Mouse (Mus musculus): ENCODE data around the gene Il22. TPM values are rescaled to one million over a fixed set of nuclear protein-coding genes. Genes with fewer than 3 reads are reported as not detected.
"Not testable (repeated sequence)": the region's sequence is repeated elsewhere in the genome, so short reads cannot be mapped to it uniquely, and the experiment has no call there.

The Il22 gene
- total and polyA plus RNA-seq, 3 experiments, result not detected

- intact Hi-C loops (cut with DNase I), result no loop called here
- no peak for TF ChIP-seq CTCF (IDR thresholded peaks at IDR 0.05)
- no peak for TF ChIP-seq EP300 (IDR thresholded peaks at IDR 0.05; ENCODE audit: insufficient read depth, low read depth, low read length)
- no peak for TF ChIP-seq POLR2A (IDR thresholded peaks at IDR 0.05; ENCODE audit: insufficient read depth, low read depth, low read length)
- Histone ChIP-seq H3K79me2 (replicated peaks; ENCODE audit: control insufficient read depth, insufficient read depth, low read length) (no peaks in the 10 kb centered on the region), H3K36me3 (ENCODE audit: control insufficient read depth, insufficient read depth, low read length) (no peaks in the 10 kb centered on the region), H3K27me3 (ENCODE audit: control insufficient read depth, insufficient read depth, low read length) (no peaks in the 10 kb centered on the region), H3K27ac (no peak overlapping the region), H3K9ac (ENCODE audit: low read depth, low read length) (no peak overlapping the region), H3K4me1 (ENCODE audit: control insufficient read depth, insufficient read depth, low read length) (no peaks in the 10 kb centered on the region), H3K4me3 (no peak overlapping the region)
- WGBS, result 51% methylated on average over 10 of the region's 10 CpGs
- DNase-seq, result no peak
These were observed 46.1 kb downstream of the Il22 start for GRCm38 (mm10) chr10:118250852-118251295.

- H3K4me1 ChIP-seq (ENCODE audit: control insufficient read depth, insufficient read depth, low read length); H3K4me3 ChIP-seq; DNase-seq; H3K27ac ChIP-seq; H3K9ac ChIP-seq (ENCODE audit: low read depth, low read length); H3K79me2 ChIP-seq (replicated peaks; ENCODE audit: control insufficient read depth, insufficient read depth, low read length); intact Hi-C loops (cut with DNase I); H3K36me3 ChIP-seq (ENCODE audit: control insufficient read depth, insufficient read depth, low read length); H3K27me3 ChIP-seq (ENCODE audit: control insufficient read depth, insufficient read depth, low read length): not testable (repeated sequence)
- no CpG with 5 or more reads among the region's 13 CpGs for WGBS
These were observed 53.6 kb downstream of the Il22 start, which contains the start of gene Gm32802 for GRCm38 (mm10) chr10:118258388-118258787. Gene Gm32802 (plus strand): TSS chr10:118258688.

Other genes starting within 250 kb of the Il22 start
- gene Mdm1, start 63.1 kb upstream of the Il22 start, total RNA-seq (2021), result 1 to 10 TPM; 3.9 to 4.0 TPM
- 3.3 and 5.9 TPM in 2 replicates for gene Mdm1, start 63.1 kb upstream of the Il22 start, polyA plus RNA-seq (2012; rRNA removed)
- gene Gm32717, start 35.8 kb downstream of the Il22 start, total RNA-seq (2021), result under 1 TPM; 0.55 to 0.59 TPM
- gene Gm32717, start 35.8 kb downstream of the Il22 start, polyA plus RNA-seq (2012; rRNA removed), result not detected in 2 replicates
- gene Gm32802, start 53.7 kb downstream of the Il22 start, total RNA-seq (2021), result under 1 TPM; 0.55 to 0.59 TPM
- gene Gm32802, start 53.7 kb downstream of the Il22 start, polyA plus RNA-seq (2012; rRNA removed), result not detected in 2 replicates
- not detected for gene Iltifb, start 90.1 kb downstream of the Il22 start, total RNA-seq (2021)
- not detected in 2 replicates for gene Iltifb, start 90.1 kb downstream of the Il22 start, polyA plus RNA-seq (2012; rRNA removed)
- gene Gm9040, start 122.0 kb downstream of the Il22 start, total RNA-seq (2021), result not detected
- gene Gm9040, start 122.0 kb downstream of the Il22 start, polyA plus RNA-seq (2012; rRNA removed), result not detected in 2 replicates
- not detected for gene Gm9044, start 127.5 kb downstream of the Il22 start, total RNA-seq (2021)
- gene Gm9044, start 127.5 kb downstream of the Il22 start, polyA plus RNA-seq (2012; rRNA removed), result not detected in 2 replicates
- not detected for gene Gm9045, start 132.9 kb downstream of the Il22 start, total RNA-seq (2021)
- not detected in 2 replicates for gene Gm9045, start 132.9 kb downstream of the Il22 start, polyA plus RNA-seq (2012; rRNA removed)
- gene Gm9046, start 138.3 kb downstream of the Il22 start, total RNA-seq (2021), result not detected
- gene Gm9046, start 138.3 kb downstream of the Il22 start, polyA plus RNA-seq (2012; rRNA removed), result not detected in 2 replicates
- gene Gm9048, start 143.7 kb downstream of the Il22 start, total RNA-seq (2021), result not detected
- gene Gm9048, start 143.7 kb downstream of the Il22 start, polyA plus RNA-seq (2012; rRNA removed), result not detected in 2 replicates
- not detected for gene Gm9049, start 149.2 kb downstream of the Il22 start, total RNA-seq (2021)
- not detected in 2 replicates for gene Gm9049, start 149.2 kb downstream of the Il22 start, polyA plus RNA-seq (2012; rRNA removed)
- gene Ifng, start 236.1 kb downstream of the Il22 start, total RNA-seq (2021), result not detected
- gene Ifng, start 236.1 kb downstream of the Il22 start, polyA plus RNA-seq (2012; rRNA removed), result not detected in 2 replicates

Measured in heart, adult 2 months (tissue).